Mouse (Mus musculus) left cerebral cortex, adult 8-10 months (tissue): ENCODE data around the gene Luzp2. TPM values are rescaled to one million over a fixed set of nuclear protein-coding genes. Genes with fewer than 3 reads are reported as not detected.
A peak's percentile ranks its signal among the peaks of the same experiment; 100 is the strongest.
"Not testable (repeated sequence)": the region's sequence is repeated elsewhere in the genome, so short reads cannot be mapped to it uniquely, and the experiment has no call there.

Experiments used
- DNase-seq, 2 experiments: peaks; one replicate each; pipeline ENCODE4 v3.0.0; 2022; ENCODE audit warnings: low spot score in 2 of 2
- total RNA-seq, 4 experiments: library from RNA; stranded (reverse); gene quantifications; 2 replicates each; pipeline ENCODE4 v1.2.4; 2022

Luzp2 gene
- total RNA-seq, 4 experiments from 2014 or later = 80.0 to 93.5 (median 86.9) TPM

- DNase-seq = no peak
These were observed 165.1 kb downstream of the Luzp2 start for GRCm38 (mm10) chr7:55000397-55000796.

GRCm38 (mm10) chr7:55009173-55009771 is 174.0 kb downstream of the Luzp2 start:
- no peak for DNase-seq

GRCm38 (mm10) chr7:55133850-55134249 is 298.6 kb downstream of the Luzp2 start:
- not testable (repeated sequence) for DNase-seq

GRCm38 (mm10) chr7:55188927-55189326 is 353.6 kb downstream of the Luzp2 start:
- DNase-seq = no peak

- DNase-seq = peak in 1 of 2 experiments; percentile 30
These were observed 354.2 kb downstream of the Luzp2 start for GRCm38 (mm10) chr7:55189496-55189895.

GRCm38 (mm10) chr7:55190655-55191054 is 355.4 kb downstream of the Luzp2 start:
- DNase-seq = no peak

GRCm38 (mm10) chr7:55198806-55199205 is 363.5 kb downstream of the Luzp2 start:
- DNase-seq = peak in 1 of 2 experiments; percentile 7

GRCm38 (mm10) chr7:55222997-55223396 is 387.7 kb downstream of the Luzp2 start:
- DNase-seq = no peak

GRCm38 (mm10) chr7:55229407-55229806 is 394.1 kb downstream of the Luzp2 start:
- DNase-seq = no peak
